Mouse (Mus musculus): ENCODE results near the gene Tulp1. TPM values are rescaled to one million over a fixed set of nuclear protein-coding genes. Genes with fewer than 3 reads are reported as not detected.
"Not testable (repeated sequence)": the region's sequence is repeated elsewhere in the genome, so short reads cannot be mapped to it uniquely, and the experiment has no call there.

The Tulp1 gene
- polyA plus RNA-seq, 1 experiment from 2014 or later: 3.9 TPM

- no peak for DNase-seq (ENCODE audit: low spot score)
- Histone ChIP-seq H3K9ac (ENCODE audit: low read depth, low read length) (no peak overlapping the region), H3K36me3 (ENCODE audit: insufficient read depth, low read length) (no peaks in the 10 kb centered on the region), H3K4me3 (replicated peaks; ENCODE audit: low read depth, low read length) (no peak overlapping the region), H3K27me3 (ENCODE audit: insufficient read depth, low read length) (peaks cover 8% of the 10 kb centered on the region; the same call in 1 of the 2 replicates), H3K4me2 (ENCODE audit: low read length) (no peak overlapping the region), H3K9me3 (replicated peaks; ENCODE audit: low read length) (no peaks in the 10 kb centered on the region), H3K27ac (no peak overlapping the region), H3K4me1 (replicated peaks; ENCODE audit: insufficient read depth, low read length) (peaks cover 4% of the 10 kb centered on the region)
- WGBS: 56% methylated on average over 5 of the region's 5 CpGs
- TF ChIP-seq CTCF (IDR thresholded peaks at IDR 0.05; ENCODE audit: low read depth): no peak
- ATAC-seq (replicated peaks; ENCODE audit: low FRiP score, low read depth): no peak
Measured at GRCm38 (mm10) chr17:28369056-28369455, 4.0 kb upstream of the Tulp1 start.

GRCm38 (mm10) chr17:28368449-28368848 is 3.4 kb upstream of the Tulp1 start:
- peaks cover 11% of the 10 kb centered on the region; the same call in 1 of the 2 replicates for H3K27me3 ChIP-seq (ENCODE audit: insufficient read depth, low read length)
- peaks cover 7% of the 10 kb centered on the region for H3K4me1 ChIP-seq (replicated peaks; ENCODE audit: insufficient read depth, low read length)
- peak; percentile 94 for TF ChIP-seq CTCF (IDR thresholded peaks at IDR 0.05; ENCODE audit: low read depth)
- no peak overlapping the region for H3K4me3 ChIP-seq (replicated peaks; ENCODE audit: low read depth, low read length)
- no peak overlapping the region for H3K9ac ChIP-seq (ENCODE audit: low read depth, low read length)
- H3K27ac ChIP-seq: no peak overlapping the region
- peak; percentile 50; the same call in 1 of the 2 replicates for ATAC-seq (replicated peaks; ENCODE audit: low FRiP score, low read depth)
- no peaks in the 10 kb centered on the region for H3K36me3 ChIP-seq (ENCODE audit: insufficient read depth, low read length)
- no peaks in the 10 kb centered on the region for H3K9me3 ChIP-seq (replicated peaks; ENCODE audit: low read length)
- WGBS: 6% methylated on average over 13 of the region's 13 CpGs
- peak; percentile 78 for DNase-seq (ENCODE audit: low spot score)
- no peak overlapping the region for H3K4me2 ChIP-seq (ENCODE audit: low read length)

- Histone ChIP-seq H3K4me1 (replicated peaks; ENCODE audit: insufficient read depth, low read length) (peaks cover 13% of the 10 kb centered on the region), H3K4me2 (ENCODE audit: low read length) (peak overlapping the region; percentile 57; the same call in 1 of the 2 replicates), H3K27me3 (ENCODE audit: insufficient read depth, low read length) (peaks cover 11% of the 10 kb centered on the region; the same call in 1 of the 2 replicates), H3K9me3 (replicated peaks; ENCODE audit: low read length) (no peaks in the 10 kb centered on the region), H3K36me3 (ENCODE audit: insufficient read depth, low read length) (no peaks in the 10 kb centered on the region), H3K9ac (ENCODE audit: low read depth, low read length) (no peak overlapping the region), H3K27ac (no peak overlapping the region), H3K4me3 (replicated peaks; ENCODE audit: low read depth, low read length) (no peak overlapping the region)
- TF ChIP-seq CTCF (IDR thresholded peaks at IDR 0.05; ENCODE audit: low read depth): no peak
- DNase-seq (ENCODE audit: low spot score) (no peak), ATAC-seq (replicated peaks; ENCODE audit: low FRiP score, low read depth) (no peak)
- 40% methylated on average over 6 of the region's 6 CpGs for WGBS
Measured at GRCm38 (mm10) chr17:28363507-28363906, 1.5 kb downstream of the Tulp1 start.

DNA sequence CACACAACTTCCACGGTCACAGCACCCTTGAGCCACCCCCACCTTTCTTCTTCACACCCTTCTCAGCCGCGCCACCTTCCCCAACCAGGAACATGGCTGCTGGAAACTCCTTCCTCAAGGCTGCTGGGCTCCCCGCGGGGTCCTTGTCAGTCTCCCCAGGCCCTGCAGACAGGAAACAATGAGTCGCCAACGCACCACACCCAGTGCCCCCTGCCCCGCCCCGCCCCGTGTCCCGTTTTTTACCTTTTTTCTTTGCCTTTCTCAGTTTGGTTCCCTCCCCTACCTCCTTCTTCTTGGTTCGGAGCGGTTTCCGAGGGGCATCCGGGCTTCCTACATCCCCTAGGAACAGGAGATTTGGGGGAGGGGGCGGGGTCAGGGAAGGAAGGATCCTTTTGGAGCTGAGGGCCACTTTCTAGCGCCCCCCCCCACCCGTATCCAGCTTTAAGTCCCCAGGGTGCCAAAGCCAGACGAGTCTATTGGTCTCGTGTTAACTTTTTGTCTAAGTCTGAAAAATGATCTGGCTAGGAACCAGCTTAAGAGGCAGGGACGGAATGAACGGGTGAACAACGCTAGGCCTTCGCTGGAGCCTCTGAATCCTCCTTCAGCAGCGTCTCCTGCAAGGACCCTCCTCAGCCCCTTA is 2.2 kb downstream of the Tulp1 start:
- H3K9me3 ChIP-seq (replicated peaks; ENCODE audit: low read length): no peaks in the 10 kb centered on the region
- no peaks in the 10 kb centered on the region for H3K36me3 ChIP-seq (ENCODE audit: insufficient read depth, low read length)
- DNase-seq (ENCODE audit: low spot score): peak; percentile 60
- H3K4me2 ChIP-seq (ENCODE audit: low read length): peak overlapping the region; percentile 57
- H3K27ac ChIP-seq: no peak overlapping the region
- H3K4me3 ChIP-seq (replicated peaks; ENCODE audit: low read depth, low read length): peak overlapping the region; percentile 26
- TF ChIP-seq CTCF (IDR thresholded peaks at IDR 0.05; ENCODE audit: low read depth): no peak
- H3K27me3 ChIP-seq (ENCODE audit: insufficient read depth, low read length): peaks cover 11% of the 10 kb centered on the region; the same call in 1 of the 2 replicates
- peak overlapping the region; percentile 47; the same call in 1 of the 2 replicates for H3K9ac ChIP-seq (ENCODE audit: low read depth, low read length)
- WGBS: 5% methylated on average over 25 of the region's 25 CpGs
- H3K4me1 ChIP-seq (replicated peaks; ENCODE audit: insufficient read depth, low read length): peaks cover 13% of the 10 kb centered on the region
- no peak for ATAC-seq (replicated peaks; ENCODE audit: low FRiP score, low read depth)

DNA sequence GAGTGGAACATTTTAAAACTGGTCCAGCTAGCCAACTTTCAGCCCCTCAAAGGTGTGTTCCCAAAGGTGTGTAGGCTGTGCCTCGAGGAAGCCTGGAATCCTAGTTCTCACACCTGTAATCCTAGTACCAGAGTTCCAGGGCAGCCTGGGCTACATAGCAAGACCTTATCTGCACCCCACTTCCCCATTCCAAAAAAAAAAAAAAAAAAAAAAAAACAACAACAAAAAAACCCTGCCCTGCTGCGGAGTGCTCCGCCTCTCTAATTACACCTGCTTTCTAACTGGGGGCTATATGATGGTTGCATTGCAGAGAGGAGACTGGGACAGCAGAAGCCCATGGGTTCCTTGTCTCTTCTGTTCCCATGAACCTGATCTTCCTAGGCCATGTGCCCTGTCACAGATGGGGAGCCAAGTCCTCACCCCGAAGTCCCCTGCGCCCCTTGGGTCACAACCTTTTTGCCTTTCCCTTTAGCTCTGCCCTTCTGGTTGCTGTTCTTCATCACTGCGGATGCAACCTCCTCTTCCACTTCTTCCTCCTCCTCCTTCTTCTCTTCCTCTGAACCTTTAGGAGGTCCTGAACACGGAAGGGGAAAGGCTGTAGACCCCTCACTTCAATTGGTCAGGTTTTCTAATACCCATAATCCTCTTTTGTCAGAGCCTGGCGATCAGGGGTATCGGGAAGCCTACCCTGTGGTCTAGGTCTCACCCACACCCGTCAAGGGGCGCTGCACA is 2.9 kb downstream of the Tulp1 start:
- ATAC-seq (replicated peaks; ENCODE audit: low FRiP score, low read depth): no peak
- Histone ChIP-seq H3K4me3 (replicated peaks; ENCODE audit: low read depth, low read length) (peak overlapping the region; percentile 26; the same call in 1 of the 2 replicates), H3K9ac (ENCODE audit: low read depth, low read length) (peak overlapping the region; percentile 47; the same call in 1 of the 2 replicates), H3K9me3 (replicated peaks; ENCODE audit: low read length) (no peaks in the 10 kb centered on the region), H3K4me1 (replicated peaks; ENCODE audit: insufficient read depth, low read length) (peaks cover 13% of the 10 kb centered on the region), H3K27me3 (ENCODE audit: insufficient read depth, low read length) (peaks cover 11% of the 10 kb centered on the region; the same call in 1 of the 2 replicates), H3K4me2 (ENCODE audit: low read length) (peak overlapping the region; percentile 57), H3K27ac (no peak overlapping the region), H3K36me3 (ENCODE audit: insufficient read depth, low read length) (no peaks in the 10 kb centered on the region)
- no peak for DNase-seq (ENCODE audit: low spot score)
- TF ChIP-seq CTCF (IDR thresholded peaks at IDR 0.05; ENCODE audit: low read depth): no peak
- 35% methylated on average over 11 of the region's 11 CpGs for WGBS

DNA sequence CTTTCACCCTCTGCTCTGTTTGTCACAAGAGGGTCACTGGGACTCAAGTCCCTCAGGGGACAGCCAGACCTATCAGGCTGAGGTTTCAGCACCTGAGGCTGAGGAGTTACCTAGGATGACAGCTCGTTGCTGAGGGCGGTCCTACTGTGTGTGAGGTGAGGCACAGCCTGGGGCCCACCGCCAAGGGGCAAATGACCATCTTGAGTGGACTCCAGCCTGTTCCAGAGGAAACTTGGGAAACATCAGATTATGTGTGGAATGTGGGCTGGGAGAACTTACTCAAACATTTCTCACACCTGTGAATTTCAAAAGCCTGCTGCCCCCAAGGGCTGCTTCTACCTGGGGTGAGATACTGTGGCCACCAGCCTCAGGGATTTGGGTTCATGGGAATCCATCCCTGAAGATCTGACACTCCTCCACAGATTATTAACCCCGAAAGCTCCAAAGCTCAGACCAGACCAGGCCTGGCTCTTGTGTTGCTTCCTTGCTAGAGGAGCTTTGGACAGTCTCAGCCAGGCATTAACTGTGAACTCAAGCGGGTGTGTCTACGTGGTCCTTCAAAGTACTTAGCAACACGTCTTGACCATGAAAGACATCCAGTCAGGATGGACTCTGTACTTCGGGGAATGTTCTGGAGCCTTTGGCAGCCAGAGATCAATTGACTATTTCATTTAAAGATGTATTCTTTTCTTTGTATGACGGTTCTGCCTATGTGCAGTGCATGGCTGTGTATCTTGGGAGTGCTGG is 4.3 kb downstream of the Tulp1 start:
- H3K4me2 ChIP-seq (ENCODE audit: low read length): no peak overlapping the region
- H3K36me3 ChIP-seq (ENCODE audit: insufficient read depth, low read length): no peaks in the 10 kb centered on the region
- ATAC-seq (replicated peaks; ENCODE audit: low FRiP score, low read depth): no peak
- no peak overlapping the region for H3K27ac ChIP-seq
- TF ChIP-seq CTCF (IDR thresholded peaks at IDR 0.05; ENCODE audit: low read depth): no peak
- H3K4me1 ChIP-seq (replicated peaks; ENCODE audit: insufficient read depth, low read length): peaks cover 13% of the 10 kb centered on the region
- no peak overlapping the region for H3K4me3 ChIP-seq (replicated peaks; ENCODE audit: low read depth, low read length)
- no peak for DNase-seq (ENCODE audit: low spot score)
- no peaks in the 10 kb centered on the region for H3K9me3 ChIP-seq (replicated peaks; ENCODE audit: low read length)
- no peak overlapping the region for H3K9ac ChIP-seq (ENCODE audit: low read depth, low read length)
- 76% methylated on average over 9 of the region's 9 CpGs for WGBS
- peaks cover 11% of the 10 kb centered on the region; the same call in 1 of the 2 replicates for H3K27me3 ChIP-seq (ENCODE audit: insufficient read depth, low read length)

GRCm38 (mm10) chr17:28358576-28359261 is 6.3 kb downstream of the Tulp1 start:
- H3K27ac ChIP-seq; H3K9me3 ChIP-seq (replicated peaks; ENCODE audit: low read length); H3K4me2 ChIP-seq (ENCODE audit: low read length); H3K36me3 ChIP-seq (ENCODE audit: insufficient read depth, low read length); H3K4me1 ChIP-seq (replicated peaks; ENCODE audit: insufficient read depth, low read length); H3K4me3 ChIP-seq (replicated peaks; ENCODE audit: low read depth, low read length); H3K9ac ChIP-seq (ENCODE audit: low read depth, low read length); ATAC-seq (replicated peaks; ENCODE audit: low FRiP score, low read depth); H3K27me3 ChIP-seq (ENCODE audit: insufficient read depth, low read length); DNase-seq (ENCODE audit: low spot score): not testable (repeated sequence)
- 15% methylated on average over 24 of the region's 24 CpGs for WGBS
